Mouse (Mus musculus): Measurements from ENCODE around the gene Nfix. TPM values are rescaled to one million over a fixed set of nuclear protein-coding genes. Genes with fewer than 3 reads are reported as not detected.

Gene Nfix
- polyA plus RNA-seq, 1 experiment from 2014 or later, result 0.87 TPM

DNA sequence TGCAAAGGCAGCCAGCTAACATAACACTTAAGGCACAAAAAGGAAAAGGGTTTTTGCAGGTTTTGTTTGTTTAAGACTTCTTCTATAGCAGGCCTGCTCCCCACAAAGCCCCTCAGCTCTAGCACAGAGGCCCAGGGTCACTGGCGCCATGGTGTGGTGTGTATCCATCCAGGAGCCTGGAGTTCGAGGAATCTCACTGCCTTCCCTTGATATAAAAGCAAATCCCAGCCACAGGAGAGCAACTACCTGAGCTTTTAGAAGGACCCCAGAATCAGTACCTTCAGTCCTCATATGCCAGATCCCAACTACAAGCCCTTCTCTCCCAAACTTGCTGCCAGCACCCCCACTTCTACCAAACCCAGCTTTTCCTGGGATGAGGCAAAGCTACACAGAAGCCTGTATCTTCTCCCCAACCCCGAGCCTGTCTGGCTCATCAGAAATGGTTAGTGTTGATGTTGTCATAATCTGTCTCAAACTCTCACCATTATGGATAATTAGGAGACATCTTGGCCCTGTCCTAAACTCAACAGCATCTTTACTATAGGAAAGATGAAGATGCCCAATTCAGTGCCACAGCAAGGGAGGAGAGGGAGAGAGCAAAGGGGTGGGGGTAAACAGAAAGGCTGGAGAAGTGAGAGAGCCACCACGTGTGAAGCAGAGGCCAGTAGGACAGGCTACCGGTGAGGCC is 29.0 kb downstream of the Nfix start:
- Histone ChIP-seq H3K4me3 (no peak overlapping the region), H3K4me1 (peaks cover 35% of the 10 kb centered on the region), H3K27me3 (ENCODE audit: insufficient read depth, poor library complexity, severe bottlenecking) (peaks cover 100% of the 10 kb centered on the region), H3K36me3 (no peaks in the 10 kb centered on the region), H3K27ac (no peak overlapping the region), H3K9me3 (no peaks in the 10 kb centered on the region)
- WGBS, result 25% methylated on average over 5 of the region's 5 CpGs
- DNase-seq (ENCODE audit: low spot score), result no peak

DNA sequence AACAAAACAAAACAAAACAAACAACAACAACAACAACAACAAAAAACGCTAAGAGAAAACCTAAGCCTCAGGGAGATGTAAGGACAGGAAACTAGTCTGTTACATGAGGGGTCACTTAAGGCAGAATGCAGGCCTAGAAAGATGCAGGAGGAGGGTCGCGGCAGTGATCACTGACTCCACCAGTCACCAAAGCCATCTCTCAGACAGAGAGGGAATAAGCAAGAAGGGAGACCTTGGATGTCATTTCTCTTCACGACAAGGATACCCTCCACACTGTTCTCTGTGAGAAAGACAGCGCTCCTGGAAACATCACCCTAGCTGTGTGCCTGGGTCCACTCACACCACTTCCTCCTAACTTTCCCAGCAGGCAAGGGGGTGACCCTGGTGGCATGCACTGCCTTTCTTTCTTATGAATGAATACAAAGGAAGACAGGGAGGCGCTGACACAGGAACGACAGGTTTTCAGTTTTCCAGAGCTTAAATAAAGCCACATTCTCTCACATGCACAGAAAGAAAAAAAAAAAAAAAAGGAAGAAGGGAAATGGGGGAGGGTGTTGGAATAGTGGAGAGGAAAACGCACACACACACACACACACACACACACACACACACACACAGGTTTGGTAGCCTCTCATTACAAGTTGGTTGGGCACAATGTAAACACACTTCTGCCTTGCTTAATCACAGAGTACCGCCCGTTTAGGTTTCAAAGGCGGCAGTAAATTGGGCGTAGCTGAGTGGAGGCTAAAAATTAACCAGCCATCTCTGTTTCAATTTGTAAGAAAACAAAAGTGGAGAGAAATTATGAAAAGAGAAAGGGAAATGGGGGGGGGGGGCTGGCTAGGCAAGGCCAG is 29.8 kb downstream of the Nfix start:
- DNase-seq (ENCODE audit: low spot score), result no peak
- H3K36me3 ChIP-seq, result no peaks in the 10 kb centered on the region
- no peaks in the 10 kb centered on the region for H3K9me3 ChIP-seq
- 43% methylated on average over 12 of the region's 12 CpGs for WGBS
- H3K27me3 ChIP-seq (ENCODE audit: insufficient read depth, poor library complexity, severe bottlenecking), result peaks cover 100% of the 10 kb centered on the region
- H3K4me3 ChIP-seq, result no peak overlapping the region
- peaks cover 29% of the 10 kb centered on the region for H3K4me1 ChIP-seq
- no peak overlapping the region for H3K27ac ChIP-seq

DNA sequence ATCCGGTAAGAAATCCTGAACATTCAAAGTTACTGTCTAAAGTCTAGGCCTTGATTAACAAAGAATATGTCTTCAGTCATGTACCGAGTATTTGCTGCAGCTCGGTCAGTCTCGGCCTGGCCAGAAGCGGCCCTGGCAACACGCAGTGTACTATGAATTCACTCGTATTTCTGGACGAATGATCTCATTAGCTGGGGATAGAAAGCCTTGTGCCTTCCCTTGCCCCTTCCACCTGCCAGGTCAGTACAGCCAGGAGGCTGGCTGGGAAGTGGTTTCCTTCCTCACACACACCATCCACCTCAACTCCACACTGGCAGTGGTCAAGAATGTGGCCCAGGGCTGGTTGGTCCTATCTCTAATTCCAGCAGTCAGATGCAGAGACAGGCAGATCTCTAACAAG is 30.8 kb downstream of the Nfix start:
- 85% methylated on average over 8 of the region's 8 CpGs for WGBS
- no peak overlapping the region for H3K4me3 ChIP-seq
- H3K4me1 ChIP-seq, result peaks cover 19% of the 10 kb centered on the region
- H3K36me3 ChIP-seq, result no peaks in the 10 kb centered on the region
- no peak overlapping the region for H3K27ac ChIP-seq
- no peaks in the 10 kb centered on the region for H3K9me3 ChIP-seq
- peaks cover 100% of the 10 kb centered on the region for H3K27me3 ChIP-seq (ENCODE audit: insufficient read depth, poor library complexity, severe bottlenecking)
- no peak for DNase-seq (ENCODE audit: low spot score)

DNA sequence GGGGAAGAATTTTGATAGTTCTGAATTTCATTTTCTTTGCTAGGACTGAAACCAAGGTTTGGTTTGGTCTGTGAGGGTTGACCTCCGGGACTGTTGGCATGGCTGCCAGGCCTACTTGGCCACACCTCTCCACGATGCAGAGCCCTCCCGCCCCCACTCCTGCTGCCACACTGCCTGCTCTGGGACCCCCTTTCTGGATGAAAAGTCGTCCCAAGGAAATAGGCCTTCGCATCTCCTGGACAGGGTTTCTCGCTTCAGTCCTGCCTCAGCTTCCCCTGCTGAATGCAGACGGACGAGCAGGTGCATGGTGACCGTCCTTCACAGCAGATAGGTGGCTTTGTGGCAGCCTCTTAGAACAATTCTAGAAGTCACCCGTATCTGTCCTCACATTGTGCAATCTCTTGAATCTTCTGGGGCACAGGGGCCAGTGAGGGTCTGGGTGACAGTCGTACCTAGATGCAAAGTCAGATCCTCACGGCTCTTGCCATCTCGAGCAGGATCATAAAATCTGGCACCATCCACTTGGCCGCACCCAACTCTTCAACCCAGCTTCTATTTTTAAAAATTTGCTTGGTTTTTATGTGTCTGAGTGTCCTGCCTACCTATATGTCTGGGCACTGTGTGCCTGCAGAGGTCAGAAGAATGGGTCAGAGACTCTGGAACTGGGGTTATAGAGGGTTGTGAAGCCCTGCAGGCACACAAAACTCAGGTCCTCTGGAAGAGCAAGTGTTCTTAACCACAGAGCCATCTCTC is 31.6 kb downstream of the Nfix start:
- Histone ChIP-seq H3K4me3 (no peak overlapping the region), H3K9me3 (no peaks in the 10 kb centered on the region), H3K27me3 (ENCODE audit: insufficient read depth, poor library complexity, severe bottlenecking) (peaks cover 100% of the 10 kb centered on the region), H3K27ac (no peak overlapping the region), H3K36me3 (no peaks in the 10 kb centered on the region), H3K4me1 (peaks cover 11% of the 10 kb centered on the region)
- DNase-seq (ENCODE audit: low spot score), result no peak
- 85% methylated on average over 14 of the region's 14 CpGs for WGBS

DNA sequence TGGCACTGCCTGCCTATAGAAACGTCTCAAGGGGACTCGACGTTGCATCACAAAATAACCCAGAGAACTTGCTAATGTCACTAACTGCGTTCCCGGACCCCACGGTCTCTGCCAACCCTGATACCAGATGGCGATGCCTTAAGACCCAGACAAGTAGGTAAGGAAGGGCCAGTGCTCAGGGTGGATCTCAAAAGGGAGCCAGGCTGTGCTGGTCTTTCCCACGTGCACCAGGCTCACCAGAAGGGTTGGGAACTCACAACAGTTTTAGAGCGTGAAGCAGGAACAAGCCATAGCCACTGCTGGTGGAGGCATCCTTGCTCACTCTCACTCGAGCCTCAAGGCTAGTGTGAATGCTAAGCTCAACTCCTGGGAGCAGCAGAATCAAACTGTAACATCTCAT is 32.9 kb downstream of the Nfix start:
- Histone ChIP-seq H3K4me1 (peaks cover 9% of the 10 kb centered on the region), H3K27me3 (ENCODE audit: insufficient read depth, poor library complexity, severe bottlenecking) (peaks cover 100% of the 10 kb centered on the region)
- WGBS, result 73% methylated on average over 10 of the region's 10 CpGs

DNA sequence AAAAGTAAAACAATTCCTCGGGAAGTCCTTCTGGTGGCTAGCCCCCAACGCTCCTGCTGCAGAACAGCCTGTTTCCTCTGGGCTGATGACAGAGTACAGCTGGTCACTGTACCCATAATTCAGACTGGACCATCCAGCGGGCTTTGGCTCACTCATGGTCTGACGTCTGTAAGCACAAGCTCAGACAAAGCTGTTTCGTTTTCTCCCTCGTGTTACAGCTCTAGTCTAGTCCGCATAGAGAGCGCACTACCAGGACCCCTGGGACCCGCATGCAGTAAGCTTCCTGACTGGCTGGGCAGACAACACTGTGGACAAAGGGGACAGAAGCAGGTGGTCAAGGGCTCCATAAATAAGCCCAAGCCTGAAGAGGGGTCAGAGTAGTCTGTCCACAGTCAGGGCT is 33.7 kb downstream of the Nfix start:
- H3K9me3 ChIP-seq, result no peaks in the 10 kb centered on the region
- H3K4me3 ChIP-seq, result no peak overlapping the region
- H3K4me1 ChIP-seq, result peaks cover 3% of the 10 kb centered on the region; the same call in 1 of the 2 replicates
- no peak overlapping the region for H3K27ac ChIP-seq
- DNase-seq (ENCODE audit: low spot score), result no peak
- H3K36me3 ChIP-seq, result no peaks in the 10 kb centered on the region
- H3K27me3 ChIP-seq (ENCODE audit: insufficient read depth, poor library complexity, severe bottlenecking), result peaks cover 100% of the 10 kb centered on the region
- WGBS, result 62% methylated on average over 9 of the region's 9 CpGs

More for the DNA sequence above, 32.9 kb downstream of the Nfix start:
- no peaks in the 10 kb centered on the region for H3K9me3 ChIP-seq
- H3K4me3 ChIP-seq, result no peak overlapping the region
- H3K27ac ChIP-seq, result no peak overlapping the region
- DNase-seq (ENCODE audit: low spot score), result no peak
- H3K36me3 ChIP-seq, result no peaks in the 10 kb centered on the region

DNA sequence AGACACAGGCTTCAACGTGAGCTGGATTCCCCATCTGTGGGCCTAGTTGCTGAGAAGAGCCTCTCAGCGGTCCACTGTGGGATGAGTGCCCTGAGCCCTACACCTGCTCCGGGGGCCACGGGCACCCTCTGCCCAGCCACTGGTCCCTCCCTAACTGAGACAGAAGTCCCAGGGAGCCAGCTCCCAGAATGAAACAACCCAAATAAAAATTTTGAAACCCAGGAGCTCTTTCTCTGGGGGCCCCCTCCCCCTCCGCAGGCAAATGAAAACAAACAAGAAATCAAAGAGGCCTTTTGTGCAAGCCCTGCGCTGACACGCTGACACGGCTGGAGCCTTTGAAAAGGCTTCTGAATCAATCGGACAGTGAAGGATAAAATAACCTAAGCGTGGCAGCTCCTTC is 34.5 kb downstream of the Nfix start:
- no peak overlapping the region for H3K4me3 ChIP-seq
- peaks cover 7% of the 10 kb centered on the region for H3K4me1 ChIP-seq
- no peaks in the 10 kb centered on the region for H3K9me3 ChIP-seq
- WGBS, result 32% methylated on average over 10 of the region's 10 CpGs
- peaks cover 100% of the 10 kb centered on the region for H3K27me3 ChIP-seq (ENCODE audit: insufficient read depth, poor library complexity, severe bottlenecking)
- no peak overlapping the region for H3K27ac ChIP-seq
- H3K36me3 ChIP-seq, result no peaks in the 10 kb centered on the region
- DNase-seq (ENCODE audit: low spot score), result no peak

DNA sequence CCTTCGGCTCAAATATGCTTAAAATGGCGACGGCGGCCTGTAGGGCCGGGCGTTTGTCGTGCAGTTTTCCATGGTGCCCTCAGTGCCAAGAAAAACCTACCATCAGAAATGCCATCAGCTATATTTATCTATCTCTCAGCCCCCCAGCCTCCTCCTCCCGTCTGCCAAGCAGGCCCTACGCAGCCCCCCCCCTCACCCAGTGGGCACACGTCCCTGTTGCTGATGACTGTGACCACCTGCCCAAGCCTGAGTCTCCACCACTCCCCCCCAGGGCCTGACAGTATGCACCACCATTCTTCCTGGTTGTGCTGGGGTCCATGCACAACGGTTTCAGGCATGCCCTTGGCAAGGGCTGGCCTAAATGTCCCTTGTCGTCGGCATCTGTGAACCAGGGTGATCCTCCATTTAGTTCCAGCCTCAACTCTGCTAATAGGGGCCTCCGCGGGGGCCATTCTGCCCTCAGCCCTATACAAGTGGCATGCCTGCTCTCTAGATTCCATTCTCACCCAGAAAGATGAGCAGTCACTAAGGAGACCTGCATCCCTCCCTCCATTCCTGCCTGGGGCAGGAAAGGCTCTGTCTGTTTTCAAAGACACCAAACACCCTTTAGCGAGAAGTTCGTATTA is 35.2 kb downstream of the Nfix start:
- WGBS, result 76% methylated on average over 17 of the region's 17 CpGs
- H3K4me1 ChIP-seq, result peaks cover 11% of the 10 kb centered on the region
- H3K4me3 ChIP-seq, result no peak overlapping the region
- DNase-seq (ENCODE audit: low spot score), result no peak
- H3K27ac ChIP-seq, result no peak overlapping the region
- peaks cover 99% of the 10 kb centered on the region for H3K27me3 ChIP-seq (ENCODE audit: insufficient read depth, poor library complexity, severe bottlenecking)
- H3K36me3 ChIP-seq, result no peaks in the 10 kb centered on the region
- no peaks in the 10 kb centered on the region for H3K9me3 ChIP-seq

DNA sequence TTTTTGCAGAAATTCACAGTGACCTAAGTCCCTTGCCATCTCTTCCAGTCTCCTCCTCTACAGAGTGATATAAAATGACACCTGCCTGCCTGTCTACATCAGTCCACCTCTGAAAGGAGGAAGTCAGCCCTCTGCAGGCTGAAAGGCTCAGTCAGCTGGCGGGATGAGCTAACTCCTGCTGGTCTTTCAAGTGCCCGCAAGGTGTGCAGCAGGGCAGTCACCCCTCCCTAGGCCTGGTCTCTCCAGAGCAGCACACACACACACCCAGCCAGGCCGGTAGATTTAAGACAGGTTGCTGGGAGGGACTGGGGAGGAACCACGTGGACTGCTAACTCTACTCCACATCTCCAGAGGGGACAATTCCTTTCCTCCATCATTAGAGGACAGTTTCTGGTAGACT is 36.0 kb downstream of the Nfix start:
- Histone ChIP-seq H3K4me1 (peaks cover 11% of the 10 kb centered on the region), H3K36me3 (no peaks in the 10 kb centered on the region), H3K4me3 (no peak overlapping the region), H3K27me3 (ENCODE audit: insufficient read depth, poor library complexity, severe bottlenecking) (peaks cover 97% of the 10 kb centered on the region), H3K9me3 (no peaks in the 10 kb centered on the region), H3K27ac (no peak overlapping the region)
- no peak for DNase-seq (ENCODE audit: low spot score)
- WGBS, result 58% methylated on average over 4 of the region's 4 CpGs

DNA sequence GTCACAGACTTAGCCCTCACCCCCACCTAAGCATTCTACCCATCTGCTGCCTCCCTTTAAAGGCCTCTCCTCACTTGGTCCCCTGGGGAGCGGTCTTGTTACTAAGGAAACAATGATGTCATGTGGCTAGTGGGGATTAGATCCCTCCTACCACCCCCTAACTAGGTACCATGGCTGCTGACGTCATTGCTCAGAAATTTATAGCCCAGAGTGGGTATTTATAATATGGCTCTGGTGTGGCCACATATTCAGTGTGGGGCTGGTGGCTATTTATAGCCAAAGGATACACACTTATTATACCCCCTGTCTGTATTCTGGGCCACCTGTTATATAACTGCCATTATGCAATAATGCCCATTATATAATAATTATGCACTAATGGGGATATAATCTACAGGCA is 39.2 kb downstream of the Nfix start:
- peaks cover 12% of the 10 kb centered on the region for H3K4me1 ChIP-seq
- DNase-seq (ENCODE audit: low spot score), result no peak
- 45% methylated on average over 2 of the region's 2 CpGs for WGBS
- H3K27me3 ChIP-seq (ENCODE audit: insufficient read depth, poor library complexity, severe bottlenecking), result peaks cover 95% of the 10 kb centered on the region
- no peak overlapping the region for H3K4me3 ChIP-seq
- no peaks in the 10 kb centered on the region for H3K9me3 ChIP-seq
- no peak overlapping the region for H3K27ac ChIP-seq
- no peaks in the 10 kb centered on the region for H3K36me3 ChIP-seq

DNA sequence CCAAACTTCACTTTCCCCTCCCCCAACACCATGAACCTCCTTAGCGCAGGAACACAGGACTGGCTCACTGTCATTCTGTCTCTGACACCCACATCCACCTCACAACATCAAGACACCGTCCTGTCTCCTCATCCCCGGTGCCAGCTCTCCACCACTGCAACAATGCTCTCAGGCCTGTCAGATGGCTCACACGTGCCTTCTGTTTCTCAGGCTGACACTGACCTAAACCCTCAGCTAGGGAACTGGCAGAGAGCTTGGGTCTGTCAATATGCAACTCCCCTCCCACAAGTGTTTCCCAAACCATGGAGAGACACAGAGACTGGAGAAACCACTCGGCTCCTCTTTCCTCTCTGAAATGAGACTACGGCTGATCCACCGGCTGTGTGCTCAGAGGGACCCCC is 39.7 kb downstream of the Nfix start:
- Histone ChIP-seq H3K36me3 (no peaks in the 10 kb centered on the region), H3K27ac (no peak overlapping the region), H3K9me3 (no peaks in the 10 kb centered on the region), H3K4me1 (peaks cover 12% of the 10 kb centered on the region), H3K27me3 (ENCODE audit: insufficient read depth, poor library complexity, severe bottlenecking) (peaks cover 95% of the 10 kb centered on the region), H3K4me3 (no peak overlapping the region)
- WGBS, result 47% methylated on average over 7 of the region's 7 CpGs
- DNase-seq (ENCODE audit: low spot score), result no peak

DNA sequence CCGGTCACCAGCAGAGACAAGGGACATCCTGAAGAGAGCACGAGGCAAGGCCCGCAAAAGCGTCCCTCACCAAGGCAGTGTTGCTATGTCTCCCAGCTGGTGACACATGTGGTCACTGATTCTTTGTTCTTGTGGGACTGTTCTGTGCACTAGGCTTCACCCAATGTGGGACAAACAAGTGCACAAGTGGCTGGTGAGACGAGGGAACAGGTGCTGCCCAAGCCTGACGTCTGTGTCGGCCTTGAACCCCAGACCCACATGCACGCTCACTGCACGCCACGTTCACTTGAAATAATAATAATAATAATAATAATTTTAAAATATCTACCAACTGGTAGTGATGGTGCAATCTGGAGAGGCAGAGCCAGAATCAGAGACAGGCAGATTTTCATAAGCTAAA is 40.4 kb downstream of the Nfix start:
- Histone ChIP-seq H3K36me3 (no peaks in the 10 kb centered on the region), H3K4me1 (peaks cover 12% of the 10 kb centered on the region), H3K4me3 (no peak overlapping the region), H3K9me3 (no peaks in the 10 kb centered on the region), H3K27me3 (ENCODE audit: insufficient read depth, poor library complexity, severe bottlenecking) (peaks cover 95% of the 10 kb centered on the region), H3K27ac (no peak overlapping the region)
- 84% methylated on average over 10 of the region's 10 CpGs for WGBS
- no peak for DNase-seq (ENCODE audit: low spot score)

Measured in heart, embryonic 10.5 days (tissue).